Mouse (Mus musculus): ENCODE measurements around the gene Abcb11. TPM values are rescaled to one million over a fixed set of nuclear protein-coding genes. Genes with fewer than 3 reads are reported as not detected.

The Abcb11 gene
- 0.43 TPM for polyA plus RNA-seq (2017; shearing (Covaris generic))

GRCm38 (mm10) chr2:69342496-69343221 is at the start of gene Abcb11:
TSS of gene Abcb11 (minus strand) at chr2:69342616.

DNA sequence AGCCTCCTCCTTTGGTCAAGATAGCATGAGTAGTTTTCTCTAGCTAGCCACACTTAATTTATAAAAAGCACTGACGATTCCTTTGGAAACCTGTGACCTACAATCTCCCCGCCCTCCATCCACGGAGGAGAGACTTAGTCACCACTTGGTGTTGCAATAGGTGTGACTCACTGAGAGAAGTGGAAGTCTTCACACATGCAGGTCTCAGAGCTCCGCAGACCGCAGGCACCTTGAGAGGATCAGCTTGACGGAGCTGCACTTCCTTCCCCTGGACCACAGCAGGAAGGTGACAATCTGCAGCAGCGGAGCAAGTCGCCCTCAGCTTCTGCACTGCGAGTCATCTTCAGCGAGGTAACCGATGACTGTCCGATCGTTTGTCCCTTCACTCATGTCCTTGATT is 37.9 kb upstream of the Abcb11 start, which contains the start of gene Dhrs9:
Dhrs9 (plus strand) TSS at position 165 of the 400 bp plus-strand sequence.

DNA sequence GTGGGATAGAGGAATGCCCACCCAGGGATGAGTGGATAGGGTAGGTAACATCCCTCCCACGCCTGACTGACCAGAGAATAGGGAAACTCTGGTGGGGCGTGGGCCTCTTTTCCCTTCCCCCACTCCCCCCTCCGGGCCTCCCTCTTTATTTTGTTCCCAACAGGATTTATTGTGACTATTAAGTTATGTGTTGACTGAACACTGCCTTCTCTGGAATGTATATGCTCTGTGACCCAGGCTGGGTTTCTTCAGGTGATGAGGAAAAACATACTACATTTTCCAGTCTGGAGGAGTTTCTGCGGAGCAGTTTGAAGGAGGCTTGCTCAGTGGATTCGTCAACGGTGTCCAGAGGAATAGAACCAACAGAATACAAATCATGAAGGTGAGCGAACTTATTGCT is 131.6 kb downstream of the Abcb11 start, which contains the start of gene G6pc2:
G6pc2 (plus strand) TSS at position 301 of the 400 bp plus-strand sequence.

DNA sequence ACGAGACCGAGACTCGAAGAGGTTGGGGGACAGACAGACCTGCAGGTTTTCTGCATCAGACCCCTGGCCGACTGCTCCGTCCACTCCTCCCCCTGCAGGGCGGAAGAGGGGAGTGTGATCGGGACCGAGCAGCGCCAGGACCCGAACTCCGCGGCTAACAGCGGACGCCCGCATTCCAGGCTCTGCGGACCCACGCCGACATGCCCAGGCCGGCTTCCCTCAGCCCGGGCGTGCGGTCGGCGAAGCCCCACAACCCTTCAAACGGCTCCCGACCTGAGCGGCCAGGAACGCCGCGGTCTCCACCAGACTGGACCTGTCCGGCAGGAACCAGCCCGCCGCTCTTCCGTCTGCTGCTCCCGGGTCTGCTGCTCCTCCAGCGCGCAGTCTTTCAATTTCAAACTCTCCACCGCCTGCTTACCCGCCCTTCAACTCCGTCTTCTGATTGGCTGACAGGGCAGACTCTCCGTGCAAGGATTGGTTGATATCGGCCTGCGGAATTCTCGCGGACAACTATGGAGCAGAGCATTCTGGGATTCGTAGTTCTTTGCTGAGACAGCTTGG is 136.5 kb downstream of the Abcb11 start, which contains the start of gene Spc25:
Spc25 (minus strand) TSS at position 404 of the 561 bp plus-strand sequence.

Other genes starting within 250 kb of the Abcb11 start
- 0.21 TPM for gene Nostrin, start 206.8 kb downstream of the Abcb11 start, polyA plus RNA-seq (2017; shearing (Covaris generic))
- 2.2 TPM for gene Spc25, start 136.4 kb downstream of the Abcb11 start, polyA plus RNA-seq (2017; shearing (Covaris generic))
- not detected for gene G6pc2, start 131.5 kb downstream of the Abcb11 start, polyA plus RNA-seq (2017; shearing (Covaris generic))
- gene Dhrs9, start 37.8 kb upstream of the Abcb11 start, polyA plus RNA-seq (2017; shearing (Covaris generic)): 0.11 TPM
- gene Lrp2, start 243.4 kb upstream of the Abcb11 start, polyA plus RNA-seq (2017; shearing (Covaris generic)): 0.13 TPM

All from effector memory CD4-positive, alpha-beta T cell, adult 7 months (primary cell).